Mouse (Mus musculus) gastrocnemius, postnatal 36 days (tissue): ENCODE data around the gene Hist1h4b. TPM values are rescaled to one million over a fixed set of nuclear protein-coding genes. Genes with fewer than 3 reads are reported as not detected.
"Not testable (repeated sequence)": the region's sequence is repeated elsewhere in the genome, so short reads cannot be mapped to it uniquely, and the experiment has no call there.

ENCODE experiments used
- DNase-seq, 2 experiments: peaks; one replicate each; pipeline ENCODE4 v3.0.0; 2022
- intact Hi-C: fragments of 180-260 bp; cut with DNase I; formaldehyde crosslinking; loops from one replicate; pipeline ENCODE4 v1.15.1; 2025
- microRNA-seq, 2 experiments: library from miRNA; unstranded; fragments of <30 nt; microRNA quantifications; one replicate each; pipeline ENCODE4 v1.2.0; 2021
- total RNA-seq, 2 experiments: library from RNA; stranded (reverse); gene quantifications; 2 replicates each; pipeline ENCODE4 v1.2.3; 2021

The Hist1h4b gene
- total RNA-seq, 2 experiments from 2014 or later: 5.8 to 8.4 TPM

- DNase-seq: no peak
- intact Hi-C loops: no loop called here
Observed at GRCm38 (mm10) chr13:23768834-23769397, 12.1 kb downstream of the Hist1h4b start.

- DNase-seq, intact Hi-C loops: not testable (repeated sequence)
Observed at GRCm38 (mm10) chr13:23769613-23770012, 12.8 kb downstream of the Hist1h4b start, which contains the start of gene Trim38. Gene Trim38 (plus strand): TSS chr13:23769913.

- DNase-seq: no peak
- intact Hi-C loops: no loop called here
Observed at GRCm38 (mm10) chr13:23772561-23773313, 15.9 kb downstream of the Hist1h4b start.

GRCm38 (mm10) chr13:23778339-23778738, 21.5 kb downstream of the Hist1h4b start:
- intact Hi-C loops: no loop called here
- DNase-seq: no peak

GRCm38 (mm10) chr13:23779025-23779424, 22.2 kb downstream of the Hist1h4b start:
- DNase-seq: no peak

GRCm38 (mm10) chr13:23792520-23792919, 35.7 kb downstream of the Hist1h4b start:
- intact Hi-C loops: loop anchor here (10.0 kb wide), 1 partner anchor 502 kb away; no protein-coding TSS in a partner anchor
- DNase-seq: no peak

More at GRCm38 (mm10) chr13:23779025-23779424, 22.2 kb downstream of the Hist1h4b start:
- intact Hi-C loops: no loop called here

GRCm38 (mm10) chr13:23799405-23799804, 42.6 kb downstream of the Hist1h4b start:
- intact Hi-C loops: loop anchor here (10.0 kb wide), 1 partner anchor 495 kb away; no protein-coding TSS in a partner anchor
- DNase-seq: no peak

- no peak for DNase-seq
- intact Hi-C loops: no loop called here
Observed at GRCm38 (mm10) chr13:23804532-23804931, 47.7 kb downstream of the Hist1h4b start.

GRCm38 (mm10) chr13:23806422-23807052, 49.7 kb downstream of the Hist1h4b start, which contains the start of gene Slc17a2:
Gene Slc17a2 (plus strand): TSS chr13:23806993.
- no peak for DNase-seq
- intact Hi-C loops: no loop called here

Small RNAs within 50 kb of the gene (microRNA-seq; reads per million reads assigned to microRNA genes)
- gene Gm44314 (0 reads per million in 2 experiments), gene Gm44484 (0 reads per million in 2 experiments)

Other genes starting within 250 kb of the Hist1h4b start
- 100 to 1,000 TPM; 130 to 153 TPM for gene Hist1h4h, start 226.0 kb upstream of the Hist1h4b start, total RNA-seq
- gene Hist1h2af, start 223.1 kb upstream of the Hist1h4b start, total RNA-seq: 10 to 100 TPM in 1 of 2 experiments, 1 to 10 TPM in 1; 7.7 to 11.5 TPM
- gene Hist1h3g, start 221.6 kb upstream of the Hist1h4b start, total RNA-seq: 1 to 10 TPM; 2.8 to 5.0 TPM
- 1 to 10 TPM; 1.7 to 2.1 TPM for gene Hist1h2bh, start 213.6 kb upstream of the Hist1h4b start, total RNA-seq
- gene Hist1h3f, start 213.0 kb upstream of the Hist1h4b start, total RNA-seq: 1 to 10 TPM; 5.5 to 6.4 TPM
- gene Hist1h4f, start 205.4 kb upstream of the Hist1h4b start, total RNA-seq: 10 to 100 TPM; 12.5 to 22.4 TPM
- 1 to 10 TPM; 1.6 to 2.0 TPM for gene Hist1h1d, start 203.8 kb upstream of the Hist1h4b start, total RNA-seq
- gene Hist1h3e, start 194.6 kb upstream of the Hist1h4b start, total RNA-seq: 10 to 100 TPM; 11.9 to 17.0 TPM
- gene Hist1h2ae, start 185.8 kb upstream of the Hist1h4b start, total RNA-seq: 1 to 10 TPM; 1.6 to 2.8 TPM
- 10 to 100 TPM; 15.3 to 21.1 TPM for gene Hist1h2bg, start 185.6 kb upstream of the Hist1h4b start, total RNA-seq
- 1 to 10 TPM; 7.5 to 8.5 TPM for gene Hist1h2bf, start 182.8 kb upstream of the Hist1h4b start, total RNA-seq
- gene Hist1h2ad, start 182.6 kb upstream of the Hist1h4b start, total RNA-seq: 1 to 10 TPM; 1.2 to 2.2 TPM
- gene Hist1h3d, start 181.2 kb upstream of the Hist1h4b start, total RNA-seq: 1 to 10 TPM; 2.8 to 4.8 TPM
- gene Hist1h4d, start 175.4 kb upstream of the Hist1h4b start, total RNA-seq: 10 to 100 TPM; 39.6 to 39.7 TPM
- 10 to 100 TPM; 16.6 to 18.7 TPM for gene Hist1h2be, start 135.9 kb upstream of the Hist1h4b start, total RNA-seq
- gene Hist1h1e, start 134.5 kb upstream of the Hist1h4b start, total RNA-seq: 10 to 100 TPM; 42.9 to 50.8 TPM
- gene Hist1h2ac, start 73.1 kb upstream of the Hist1h4b start, total RNA-seq: 1 to 10 TPM; 1.3 to 1.4 TPM
- 10 to 100 TPM; 65.6 to 72.3 TPM for gene Hist1h2bc, start 72.8 kb upstream of the Hist1h4b start, total RNA-seq
- not detected for gene Hist1h1t, start 61.2 kb upstream of the Hist1h4b start, total RNA-seq
- gene Hist1h4c, start 58.6 kb upstream of the Hist1h4b start, total RNA-seq: 10 to 100 TPM; 62.8 to 75.7 TPM
- 10 to 100 TPM; 17.6 to 27.0 TPM for gene Hfe, start 46.2 kb upstream of the Hist1h4b start, total RNA-seq
- 100 to 1,000 TPM; 188 to 225 TPM for gene Hist1h1c, start 18.2 kb upstream of the Hist1h4b start, total RNA-seq
- gene Hist1h3c, start 11.4 kb upstream of the Hist1h4b start, total RNA-seq: 1 to 10 TPM; 4.5 to 4.6 TPM
- 1 to 10 TPM; 5.1 to 7.0 TPM for gene Hist1h2bb, start 10.3 kb upstream of the Hist1h4b start, total RNA-seq
- gene Hist1h2ab, start 5.9 kb upstream of the Hist1h4b start, total RNA-seq: 10 to 100 TPM in 1 of 2 experiments, 1 to 10 TPM in 1; 9.4 to 10.3 TPM
- gene Hist1h3b, start 4.7 kb upstream of the Hist1h4b start, total RNA-seq: 10 to 100 TPM; 14.2 to 14.3 TPM
- gene Hist1h4a, start 4.2 kb downstream of the Hist1h4b start, total RNA-seq: 1 to 10 TPM; 6.4 to 7.2 TPM
- gene Hist1h3a, start 5.4 kb downstream of the Hist1h4b start, total RNA-seq: 10 to 100 TPM in 1 of 2 experiments, 1 to 10 TPM in 1; 9.9 to 14.4 TPM
- gene Hist1h1a, start 6.7 kb downstream of the Hist1h4b start, total RNA-seq: 1 to 10 TPM; 5.6 to 7.4 TPM
- not detected for gene Trim38, start 12.9 kb downstream of the Hist1h4b start, total RNA-seq
- gene Slc17a2, start 50.0 kb downstream of the Hist1h4b start, total RNA-seq: not detected
- not detected for gene Slc17a3, start 82.4 kb downstream of the Hist1h4b start, total RNA-seq
- not detected for gene Slc17a1, start 110.7 kb downstream of the Hist1h4b start, total RNA-seq
- gene Slc17a4, start 158.0 kb downstream of the Hist1h4b start, total RNA-seq: not detected
- not detected for gene Hist1h2ba, start 177.1 kb downstream of the Hist1h4b start, total RNA-seq
- not detected for gene Hist1h2aa, start 177.4 kb downstream of the Hist1h4b start, total RNA-seq
- gene Scgn, start 234.2 kb downstream of the Hist1h4b start, total RNA-seq: not detected